In the genomic region with DNA sequence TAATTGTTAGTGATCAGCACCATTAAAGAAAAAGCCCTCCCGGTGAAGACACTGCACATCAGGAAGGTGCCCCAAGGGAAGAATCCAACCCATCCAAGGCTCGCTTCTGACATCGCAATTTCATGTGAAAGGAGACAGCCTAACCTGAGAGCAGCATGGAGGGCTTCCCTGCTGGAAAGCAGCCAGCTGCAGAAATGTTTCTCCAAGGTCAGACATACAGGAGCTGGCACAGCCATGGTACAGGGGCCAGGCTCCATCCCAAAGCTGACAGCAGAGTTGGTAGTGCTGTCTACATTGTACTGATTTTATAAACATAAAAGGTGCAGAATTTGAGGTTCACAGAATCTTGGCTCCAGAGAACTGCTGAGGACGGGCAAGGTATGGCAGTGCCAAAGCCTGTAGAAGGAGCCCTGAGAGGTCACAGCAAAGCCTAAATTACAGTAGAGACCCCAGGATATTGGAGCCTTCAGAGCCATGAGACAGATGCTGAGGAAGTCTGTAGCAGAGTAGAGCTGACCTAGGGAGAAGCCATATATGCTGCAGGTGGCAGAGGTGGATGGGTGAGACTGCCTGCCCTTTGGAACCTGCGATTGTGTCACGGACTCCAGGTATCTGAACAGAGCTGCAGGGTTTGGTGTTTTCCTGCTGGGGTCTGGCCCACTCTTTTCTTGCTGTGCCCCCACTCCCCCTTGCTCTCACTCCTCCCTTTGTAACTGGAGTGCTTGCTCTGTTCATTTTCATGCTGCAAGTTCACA, we compare ENCODE assay signal across 15 mouse cellular contexts.
"Had no signal": no experiment of that assay in that cellular context is flagged by ENCODE, and none has a peak within 500 bp of the region (broad histone marks: within the 10 kb centered on the region; RNA-seq: fewer than 3 reads in every experiment).

No protein-coding gene starts in this region.

- H3K4me3 ChIP-seq: left cerebral cortex, adult 2 months; limb, embryonic 12.5 days; liver, embryonic 13.5 days; lung, embryonic 15.5 days; megakaryocyte, embryonic 14.5 days; midbrain, embryonic 15.5 days; neural tube, embryonic 12.5 days had no signal

- H3K27me3 ChIP-seq: limb, embryonic 12.5 days; liver, embryonic 13.5 days; lung, embryonic 15.5 days; midbrain, embryonic 15.5 days; neural tube, embryonic 12.5 days had no signal

- ATAC-seq: liver, postnatal 0 days; midbrain, embryonic 15.5 days had no signal

- DNase-seq: kidney, postnatal 25 days; liver; liver, embryonic 13.5 days; liver, postnatal 0 days; lung, postnatal 14 days; thymus, adult 18-20 months; thymus, postnatal 14 days had no signal

- H3K4me1 ChIP-seq: limb, embryonic 12.5 days; lung, embryonic 15.5 days; midbrain, embryonic 15.5 days; neural tube, embryonic 12.5 days had no signal

- H3K9ac ChIP-seq: limb, embryonic 12.5 days; liver, embryonic 13.5 days; liver, postnatal 0 days; lung, embryonic 15.5 days; midbrain, embryonic 15.5 days; neural tube, embryonic 12.5 days had no signal

- H3K27ac ChIP-seq: left cerebral cortex, adult 2 months; limb, embryonic 12.5 days; liver, embryonic 13.5 days; lung, embryonic 15.5 days; macrophage; midbrain, embryonic 15.5 days; neural tube, embryonic 12.5 days had no signal

- H3K4me2 ChIP-seq: limb, embryonic 12.5 days; liver, embryonic 13.5 days; lung, embryonic 15.5 days; midbrain, embryonic 11.5 days; midbrain, embryonic 15.5 days; neural tube, embryonic 12.5 days had no signal

- H3K36me3 ChIP-seq: limb, embryonic 12.5 days; liver, embryonic 13.5 days; lung, embryonic 15.5 days; midbrain, embryonic 15.5 days; neural tube, embryonic 12.5 days had no signal

- H3K9me3 ChIP-seq: liver, embryonic 13.5 days; lung, embryonic 15.5 days had no signal
